Mouse (Mus musculus) spleen, postnatal 4 days (tissue): ENCODE results near the gene Haao.

ENCODE experiments used
- DNase-seq, 2 experiments: peaks; one replicate each; pipeline ENCODE4 v3.0.0; 2022; ENCODE audit warnings: low spot score in 2 of 2

The Haao gene

GRCm38 (mm10) chr17:83847815-83848214 is at the start of gene Haao:
TSS of gene Haao (minus strand) at chr17:83847963.
- peak; percentile 67 to 77 for DNase-seq

- no peak for DNase-seq
Measured at GRCm38 (mm10) chr17:83897361-83897799, 49.6 kb upstream of the Haao start.

- no peak for DNase-seq
Measured at GRCm38 (mm10) chr17:83896723-83897122, 49.0 kb upstream of the Haao start.

DNA sequence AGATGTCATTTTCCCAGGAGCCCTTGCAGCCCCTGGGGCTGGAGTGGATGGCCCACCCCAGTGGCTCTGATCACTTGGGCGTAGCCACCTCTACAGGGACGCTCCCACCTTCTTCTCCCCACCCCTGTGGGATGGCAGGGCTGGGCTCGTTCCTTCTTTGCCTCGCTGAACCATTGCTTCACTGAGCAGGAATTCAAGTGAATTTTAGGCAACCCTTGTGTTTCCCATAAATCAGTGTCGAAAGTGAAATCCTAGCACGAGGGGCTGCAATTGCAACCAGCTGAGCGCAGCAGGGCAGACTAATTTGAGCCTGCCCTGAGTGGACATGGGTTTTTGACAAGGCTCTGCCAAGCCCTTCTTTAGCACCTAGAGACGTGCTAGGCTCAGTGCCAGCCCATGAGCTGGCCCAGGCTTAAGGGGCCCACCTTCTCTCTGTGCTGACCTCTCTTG is 47.6 kb upstream of the Haao start:
- DNase-seq, result no peak

DNA sequence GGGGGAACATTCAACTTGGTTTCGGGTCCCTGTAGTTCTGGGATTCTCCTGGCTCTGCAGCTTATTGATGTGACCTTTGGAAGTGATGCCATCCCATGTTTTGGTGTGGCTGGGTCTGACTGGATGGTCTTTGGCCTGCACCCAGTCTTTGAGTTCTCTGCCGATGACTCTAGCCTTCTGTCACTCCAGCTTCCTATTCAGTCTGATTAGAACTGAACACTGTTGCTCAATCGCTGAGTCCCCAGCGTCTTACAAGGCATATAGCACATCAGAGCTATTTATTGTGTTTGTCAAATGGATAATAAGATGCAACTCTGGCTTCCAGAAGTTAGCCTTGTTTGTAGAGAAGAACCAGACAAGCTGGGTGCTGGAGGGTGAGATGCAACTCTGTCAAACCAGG is 45.4 kb upstream of the Haao start:
- no peak for DNase-seq

- no peak for DNase-seq
Measured at GRCm38 (mm10) chr17:83891864-83892263, 44.1 kb upstream of the Haao start.

- DNase-seq, result no peak
Measured at GRCm38 (mm10) chr17:83890373-83890696, 42.6 kb upstream of the Haao start.

GRCm38 (mm10) chr17:83889691-83890372 is 42.1 kb upstream of the Haao start:
- DNase-seq, result no peak

DNA sequence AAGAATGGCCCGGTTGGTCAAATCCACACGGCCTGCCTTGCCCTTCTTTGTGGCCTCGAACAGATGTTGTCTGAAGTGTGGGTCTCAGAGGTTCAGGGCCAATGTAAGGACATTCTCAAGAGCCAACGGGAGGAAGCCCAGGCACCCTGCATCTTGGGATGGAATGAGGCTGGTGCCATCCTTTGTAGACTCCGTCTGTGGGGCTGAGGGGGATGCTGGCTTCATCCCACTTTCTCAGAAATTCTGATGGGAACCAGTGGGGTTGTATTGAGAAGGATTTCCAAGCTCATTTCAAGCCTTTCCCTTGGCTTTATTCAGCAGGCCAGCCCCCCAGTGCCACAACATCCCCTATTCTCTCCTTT is 41.5 kb upstream of the Haao start:
- no peak for DNase-seq

DNA sequence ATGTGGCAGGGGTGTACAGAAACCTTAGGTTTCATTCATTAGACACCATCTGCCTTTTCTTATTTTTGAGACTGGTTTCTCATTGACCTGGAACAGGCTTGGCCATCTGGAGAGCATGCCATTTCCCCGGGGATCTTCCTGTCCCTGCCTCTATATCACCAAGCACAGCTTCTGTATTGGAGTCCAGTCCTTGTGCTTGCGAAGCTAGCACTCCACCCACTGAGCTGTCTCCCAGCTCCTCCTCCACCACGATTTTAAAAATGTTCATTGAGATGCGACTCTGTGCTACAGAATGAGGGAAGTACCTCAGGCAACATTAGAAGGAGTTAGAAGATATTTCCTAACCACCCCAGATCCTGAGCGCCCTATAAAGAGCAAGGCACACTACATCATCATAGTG is 39.5 kb upstream of the Haao start:
- DNase-seq, result no peak

DNA sequence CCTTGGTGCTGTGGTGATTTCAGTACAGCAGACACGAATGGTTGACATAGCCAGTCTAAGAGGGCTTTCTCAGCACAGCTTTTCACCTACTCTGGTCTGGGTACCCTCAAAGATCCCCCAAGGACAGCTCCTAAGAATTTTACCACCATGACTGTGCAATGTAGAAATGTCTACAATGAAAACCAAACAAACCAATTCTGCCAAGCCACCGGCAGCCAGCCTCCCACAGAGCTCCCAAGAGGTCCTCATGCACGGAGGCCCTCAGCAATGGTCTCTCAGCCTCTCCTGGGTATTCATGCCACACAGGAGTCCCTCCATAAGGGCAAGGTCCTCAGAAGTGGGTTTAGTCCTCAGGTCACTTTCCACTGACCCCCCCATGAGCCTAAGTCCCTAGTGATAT is 38.6 kb upstream of the Haao start:
- DNase-seq, result no peak

DNA sequence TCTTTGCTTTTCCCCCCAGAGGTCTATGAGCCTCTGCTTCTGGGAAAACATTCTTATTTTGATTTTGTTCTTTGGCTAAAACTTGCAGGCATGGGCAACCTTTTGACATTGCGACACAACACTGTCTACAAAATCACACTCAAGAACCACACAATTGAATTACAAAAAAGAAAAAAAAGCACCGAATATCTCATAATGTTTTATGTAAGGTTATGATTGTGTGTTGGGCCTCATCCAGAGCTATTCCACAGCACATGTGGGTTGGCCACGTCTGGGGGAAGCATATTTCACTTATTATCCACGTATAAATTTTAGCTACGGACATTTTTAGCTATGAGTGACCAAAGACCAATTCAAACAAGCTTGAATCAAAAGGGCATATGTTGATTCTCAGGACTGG is 38.0 kb upstream of the Haao start:
- DNase-seq, result no peak

GRCm38 (mm10) chr17:83885021-83885582 is 37.3 kb upstream of the Haao start:
- no peak for DNase-seq

DNA sequence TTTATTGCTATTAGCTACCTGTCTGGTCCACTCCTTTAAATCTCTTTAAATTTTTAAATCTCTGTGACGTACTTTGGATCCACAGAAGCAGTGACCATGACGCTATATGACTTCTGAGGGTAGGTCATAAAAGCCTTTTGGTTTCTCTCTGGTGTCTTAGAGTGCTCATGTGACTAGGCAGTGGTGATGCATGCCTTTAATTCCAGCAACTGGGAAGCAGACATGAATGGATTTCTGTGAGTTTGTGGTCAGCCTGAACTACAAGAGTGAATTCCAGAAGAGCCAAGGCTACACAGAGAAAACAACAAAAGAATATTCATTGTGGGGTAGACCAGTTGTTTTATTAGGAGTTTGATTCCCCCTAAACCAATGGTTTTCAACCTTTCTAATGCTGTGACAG is 35.0 kb upstream of the Haao start:
- no peak for DNase-seq

DNA sequence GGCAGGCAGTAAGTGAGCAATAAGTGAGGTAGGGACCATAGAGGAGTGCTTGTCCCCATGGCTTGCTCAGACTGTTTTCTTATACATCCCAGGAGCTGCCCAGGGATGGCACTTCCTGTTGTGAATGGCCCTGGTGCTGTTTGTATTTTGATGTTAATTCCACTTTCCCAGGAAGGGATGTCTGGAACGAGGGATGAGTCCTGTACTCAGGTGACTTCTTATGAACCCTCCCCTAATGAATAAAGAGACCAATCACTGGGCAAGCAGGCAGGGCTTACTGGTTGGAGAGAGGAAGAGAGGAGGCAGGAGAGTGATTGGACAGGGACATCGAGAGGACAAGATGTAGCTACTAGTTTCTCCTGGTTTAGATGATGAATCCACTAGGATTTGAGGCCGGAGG is 33.3 kb upstream of the Haao start:
- DNase-seq, result no peak

DNA sequence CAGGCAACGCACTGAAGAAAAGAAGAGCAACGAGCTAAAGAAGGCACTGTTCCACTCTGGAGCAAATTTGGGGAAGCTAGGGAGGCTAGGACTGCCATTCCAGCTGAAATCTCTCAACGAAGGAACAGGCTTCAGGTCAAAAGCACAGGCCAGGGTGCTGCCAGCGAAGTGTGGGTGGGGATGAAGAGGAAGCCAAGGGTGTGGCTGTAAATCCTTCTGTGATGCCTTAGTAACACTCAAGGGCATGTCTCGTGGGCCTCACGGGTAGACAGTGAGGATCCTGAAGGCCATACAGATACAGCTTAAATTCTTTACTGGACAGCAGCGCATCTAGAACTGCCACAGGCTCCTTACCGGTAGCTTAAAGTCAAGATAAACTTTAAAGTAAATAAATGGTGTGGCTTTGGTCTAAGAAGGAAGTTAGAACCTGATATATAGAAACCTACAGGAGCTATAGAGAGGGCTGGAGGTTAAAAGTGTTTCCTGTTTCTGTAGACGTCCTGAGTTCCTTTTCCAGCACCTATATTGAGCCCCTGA is 32.5 kb upstream of the Haao start:
- no peak for DNase-seq

DNA sequence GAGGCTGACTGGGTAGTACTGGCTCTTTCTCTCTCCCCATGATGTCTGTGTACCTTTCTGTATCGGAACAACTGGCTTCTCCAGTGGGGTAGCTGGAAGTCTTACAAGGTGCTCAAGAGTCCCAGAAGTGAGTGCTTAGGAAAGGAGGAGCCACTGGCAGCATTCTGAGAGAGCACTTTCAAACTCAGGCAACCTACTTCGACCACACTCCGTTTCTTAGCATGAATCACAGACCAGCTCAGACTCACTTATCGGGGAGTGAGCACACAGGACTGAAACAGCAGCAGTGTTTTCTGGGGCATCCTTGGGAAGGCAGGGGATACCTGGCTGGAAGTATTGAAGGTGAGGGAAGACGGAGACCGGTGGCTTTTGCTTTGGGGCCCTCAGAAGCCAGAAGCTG is 31.9 kb upstream of the Haao start:
- DNase-seq, result no peak

GRCm38 (mm10) chr17:83874610-83875009 is 26.8 kb upstream of the Haao start:
- no peak for DNase-seq

- no peak for DNase-seq
Measured at GRCm38 (mm10) chr17:83873363-83874141, 25.8 kb upstream of the Haao start.

DNA sequence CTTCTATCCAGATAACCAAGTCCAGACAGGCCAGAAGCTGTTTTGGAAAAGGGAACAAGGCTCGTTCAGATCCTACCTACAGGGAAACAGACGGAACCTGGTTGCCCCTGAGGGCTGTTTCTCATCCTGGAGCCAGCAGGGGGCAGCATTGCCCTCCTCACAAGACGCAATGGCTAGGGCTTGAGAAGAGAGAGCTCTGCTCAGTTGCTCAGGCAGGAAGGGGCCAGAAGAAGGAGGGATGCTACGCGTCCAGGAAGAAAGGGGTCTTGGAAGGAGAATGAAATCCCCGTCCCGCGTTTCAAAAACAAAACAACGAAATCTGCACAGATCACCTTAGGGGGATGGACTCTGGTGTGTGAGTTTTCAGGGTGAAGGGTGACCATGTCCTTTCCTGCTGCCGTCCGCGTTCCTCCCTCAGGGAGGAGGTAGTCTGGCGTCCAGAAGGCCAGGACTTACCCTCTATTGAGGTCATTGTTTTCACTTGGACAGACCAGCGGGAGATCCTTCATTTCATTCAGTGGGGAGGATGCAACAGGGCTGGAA is 25.1 kb upstream of the Haao start:
- peak; percentile 72 to 89 for DNase-seq

- DNase-seq, result no peak
Measured at GRCm38 (mm10) chr17:83871354-83871753, 23.6 kb upstream of the Haao start.

DNA sequence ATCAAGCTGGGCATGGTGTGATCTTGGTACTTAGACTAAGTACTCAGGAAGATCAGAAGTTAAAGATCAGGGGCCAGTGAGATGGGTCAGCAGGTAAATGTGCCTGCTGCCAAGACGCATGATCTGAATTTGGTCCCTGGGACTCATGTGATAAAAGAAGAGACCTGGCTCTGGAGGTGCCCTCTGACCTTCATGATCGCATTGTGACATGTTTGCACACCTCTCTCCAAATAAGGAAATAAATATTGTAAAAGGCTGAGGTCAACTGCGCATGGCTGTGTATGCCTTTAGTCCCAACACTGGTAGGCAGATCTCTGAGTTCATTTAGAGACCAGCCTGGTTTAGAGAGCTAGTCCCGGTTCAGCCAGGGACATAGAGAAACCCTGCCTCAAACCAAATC is 22.6 kb upstream of the Haao start:
- no peak for DNase-seq

DNA sequence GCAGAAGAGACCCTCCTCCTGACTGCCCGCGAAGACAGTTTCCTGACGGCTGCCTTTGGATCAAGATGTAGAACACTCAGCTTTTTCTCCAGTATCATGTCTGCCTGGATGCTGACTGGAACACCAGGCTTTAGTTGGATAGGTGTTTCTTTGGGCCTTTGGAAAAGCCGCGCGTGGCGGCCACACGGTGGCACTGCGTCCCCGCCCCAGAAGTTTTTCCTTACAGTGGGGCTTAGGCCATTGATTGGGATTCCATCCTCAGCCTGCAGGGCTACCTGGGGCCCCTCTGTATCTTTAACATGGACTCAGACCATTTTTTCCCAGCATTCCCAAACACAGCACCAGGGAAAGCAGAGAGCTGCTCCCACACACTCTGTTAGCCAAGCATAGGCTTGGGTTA is 18.8 kb upstream of the Haao start:
- no peak for DNase-seq
